Mouse (Mus musculus): ENCODE data around the gene Pcsk7.

Gene Pcsk7

GRCm38 (mm10) chr9:45961855-45962254 lies 55.6 kb downstream of the Pcsk7 start:
- no peak for DNase-seq (ENCODE audit: low spot score)

GRCm38 (mm10) chr9:45963577-45963976 lies 57.3 kb downstream of the Pcsk7 start:
- no peak for DNase-seq (ENCODE audit: low spot score)

DNA sequence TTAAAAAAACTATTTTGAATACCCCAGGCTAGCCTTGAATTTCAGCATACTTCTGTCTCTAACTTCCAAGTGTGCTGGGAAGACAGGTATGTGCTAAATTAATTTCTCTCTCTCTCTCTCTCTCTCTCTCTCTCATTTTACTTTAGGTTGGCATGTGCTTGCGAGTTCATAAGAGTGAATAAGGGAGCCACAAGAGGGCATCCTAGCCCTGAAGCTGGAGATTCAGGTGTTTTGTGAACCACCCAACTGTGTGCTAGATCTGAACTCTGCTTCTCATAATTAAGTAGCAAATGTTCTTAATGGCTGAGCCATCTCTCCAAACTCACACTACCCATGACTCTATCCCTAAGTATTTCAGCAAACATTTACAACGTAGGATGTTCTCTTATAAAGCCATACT lies 70.6 kb downstream of the Pcsk7 start:
- no peak for DNase-seq (ENCODE audit: low spot score)

Data from layer of hippocampus, adult 11-12 months (tissue).